In genomic region chr8:109682120-109682519, GRCm38 (mm10) we compare ENCODE assay signal across 22 mouse cellular contexts. TPM values are rescaled to one million over a fixed set of nuclear protein-coding genes. Genes with fewer than 3 reads are reported as not detected.
A peak's percentile ranks its signal among the peaks of the same experiment; 100 is the strongest.
DNase-seq lines count a peak whose midpoint lies in the region; ATAC-seq and TF ChIP-seq lines count a peak whose summit lies in the region.
"Had no signal": no experiment of that assay in that cellular context is flagged by ENCODE, and none has a peak within 500 bp of the region (broad histone marks: within the 10 kb centered on the region; RNA-seq: fewer than 3 reads in every experiment).

No protein-coding gene starts in this region.

- peaks cover 35% of the 10 kb centered on the region for H3K36me3 ChIP-seq in lung, postnatal 0 days (ENCODE audit: insufficient read depth, low read length)

- H3K9me3 ChIP-seq in lung, postnatal 0 days (ENCODE audit: low read length): no peaks in the 10 kb centered on the region
- H3K9me3 ChIP-seq: embryonic facial prominence, embryonic 12.5 days; hindbrain, embryonic 12.5 days; liver, embryonic 13.5 days; lung, embryonic 15.5 days; neural tube, embryonic 13.5 days had no signal

- no peaks in the 10 kb centered on the region for H3K4me1 ChIP-seq in lung, postnatal 0 days (ENCODE audit: insufficient read depth, low read depth, low read length)
- H3K4me1 ChIP-seq in bone marrow macrophage, adult 2 months (ENCODE audit: control insufficient read depth, insufficient read depth, low read length): peaks cover 27% of the 10 kb centered on the region
- H3K4me1 ChIP-seq: embryonic facial prominence, embryonic 12.5 days; hindbrain, embryonic 12.5 days; lung, embryonic 15.5 days had no signal

- H3K4me3 ChIP-seq in lung, postnatal 0 days (ENCODE audit: low read depth, low read length): no peak overlapping the region
- no peak overlapping the region for H3K4me3 ChIP-seq in bone marrow macrophage, adult 2 months (ENCODE audit: insufficient read depth, low read length)
- H3K4me3 ChIP-seq: embryonic facial prominence, embryonic 12.5 days; hindbrain, embryonic 12.5 days; left cerebral cortex, adult 2 months; liver, embryonic 13.5 days; lung, embryonic 15.5 days; myocyte; neural tube, embryonic 13.5 days had no signal

- H3K27ac ChIP-seq in lung, postnatal 0 days (ENCODE audit: low read length): no peak overlapping the region
- peak overlapping the region; percentile 68 for H3K27ac ChIP-seq in bone marrow macrophage, adult 2 months (ENCODE audit: insufficient read depth, low read depth, low read length)
- H3K27ac ChIP-seq: embryonic facial prominence, embryonic 12.5 days; hindbrain, embryonic 12.5 days; left cerebral cortex, adult 2 months; liver, embryonic 13.5 days; lung, embryonic 15.5 days; neural tube, embryonic 13.5 days had no signal

- no peak for TF ChIP-seq CTCF in lung, postnatal 0 days (IDR thresholded peaks at IDR 0.05)
- no peak for TF ChIP-seq CTCF in bone marrow macrophage, adult 2 months (IDR thresholded peaks at IDR 0.05; ENCODE audit: low read depth, low read length)

- peak; percentile 40 for DNase-seq in lung, postnatal 0 days (ENCODE audit: low spot score)
- no peak for DNase-seq in lung, postnatal 25 days (ENCODE audit: low spot score)
- no peak for DNase-seq in urinary bladder, postnatal 25 days (ENCODE audit: low spot score)
- no peak for DNase-seq in adrenal gland, adult 18-20 months (ENCODE audit: low spot score in 2 of 2)
- DNase-seq in B cell, adult 2 months: no peak
- DNase-seq: adrenal gland, adult 2 months; cerebellum, postnatal 10 days; gastrocnemius, postnatal 36 days; left cerebral cortex, postnatal 4 days; liver, embryonic 13.5 days; midbrain, embryonic 14.5 days; thymus, postnatal 14 days had no signal

- no peak for ATAC-seq in lung, postnatal 0 days
- ATAC-seq in megakaryocyte, adult 5-6 weeks (ENCODE audit: poor library complexity, severe bottlenecking): peak; percentile 97
- ATAC-seq: CD4-positive, CD25-positive, alpha-beta regulatory T cell, adult 4 months; intestine, postnatal 0 days had no signal

- TF ChIP-seq POLR2A in bone marrow macrophage, adult 2 months (IDR thresholded peaks at IDR 0.05; ENCODE audit: borderline replicate concordance, low read depth, low read length): no peak

- no peak for TF ChIP-seq EP300 in lung, postnatal 0 days (IDR thresholded peaks at IDR 0.05)

- no peak overlapping the region for H3K4me2 ChIP-seq in lung, postnatal 0 days (replicated peaks; ENCODE audit: low read depth, low read length)
- H3K4me2 ChIP-seq: embryonic facial prominence, embryonic 12.5 days; hindbrain, embryonic 12.5 days; liver, embryonic 13.5 days; lung, embryonic 15.5 days; neural tube, embryonic 13.5 days had no signal

- no peaks in the 10 kb centered on the region for H3K27me3 ChIP-seq in lung, postnatal 0 days (replicated peaks; ENCODE audit: insufficient read depth, low read length)
- H3K27me3 ChIP-seq: embryonic facial prominence, embryonic 12.5 days; hindbrain, embryonic 12.5 days; liver, embryonic 13.5 days; lung, embryonic 15.5 days; neural tube, embryonic 13.5 days had no signal

- WGBS in lung, postnatal 0 days: 91% methylated on average over 5 of the region's 5 CpGs

- H3K9ac ChIP-seq in lung, postnatal 0 days (replicated peaks; ENCODE audit: low read depth): no peak overlapping the region
- H3K9ac ChIP-seq: embryonic facial prominence, embryonic 12.5 days; hindbrain, embryonic 12.5 days; liver, embryonic 13.5 days; lung, embryonic 15.5 days; neural tube, embryonic 13.5 days had no signal

RNA-seq across cellular contexts. Expression of gene Ist1, which starts 10.9 kb away (rescaled TPM):
- polyA plus RNA-seq in lung, postnatal 0 days (2015; fragmentation: Nextera tagmentation; extraction: Ambion mirVana): 91.3 and 105 TPM in 2 replicates
- 74.0 and 80.9 TPM in 2 replicates for polyA plus RNA-seq in bone marrow macrophage, adult 2 months (2012; ENCODE audit: insufficient read depth, insufficient read length, missing spikeins)
- 88.7 and 95.1 TPM in 2 replicates for total RNA-seq in megakaryocyte, adult 5-6 weeks (2015)
- total RNA-seq in megakaryocyte, adult 5-6 weeks (2017): 97.5 and 108 TPM in 2 replicates
- total RNA-seq in adrenal gland, adult 18-20 months (2021): 10 to 100 TPM; 96.5 to 99.1 TPM

RNA-seq across cellular contexts. Expression of gene Zfp821, which starts 23.2 kb away (rescaled TPM):
- polyA plus RNA-seq in lung, postnatal 0 days (2015; fragmentation: Nextera tagmentation; extraction: Ambion mirVana): 13.2 and 14.4 TPM in 2 replicates
- 7.7 and 11.6 TPM in 2 replicates for polyA plus RNA-seq in bone marrow macrophage, adult 2 months (2012; ENCODE audit: insufficient read depth, insufficient read length, missing spikeins)
- total RNA-seq in megakaryocyte, adult 5-6 weeks (2015): 4.7 and 6.0 TPM in 2 replicates
- 8.4 and 9.3 TPM in 2 replicates for total RNA-seq in megakaryocyte, adult 5-6 weeks (2017)
- 1 to 10 TPM; 7.7 to 8.2 TPM for total RNA-seq in adrenal gland, adult 18-20 months (2021)

RNA-seq across cellular contexts. Expression of gene Atxn1l, which starts 55.4 kb away (rescaled TPM):
- polyA plus RNA-seq in lung, postnatal 0 days (2015; fragmentation: Nextera tagmentation; extraction: Ambion mirVana): 3.9 and 4.8 TPM in 2 replicates
- polyA plus RNA-seq in bone marrow macrophage, adult 2 months (2012; ENCODE audit: insufficient read depth, insufficient read length, missing spikeins): 21.0 and 21.2 TPM in 2 replicates
- 14.5 and 15.0 TPM in 2 replicates for total RNA-seq in megakaryocyte, adult 5-6 weeks (2015)
- total RNA-seq in megakaryocyte, adult 5-6 weeks (2017): 17.7 and 21.3 TPM in 2 replicates
- total RNA-seq in adrenal gland, adult 18-20 months (2021): 10 to 100 TPM; 36.1 to 41.2 TPM
